Mouse (Mus musculus): Measurements from ENCODE around the gene Nr5a2.

- TF ChIP-seq EP300 (IDR thresholded peaks at IDR 0.05; ENCODE audit: low read depth), result peak; percentile 29; the same call in 1 of the 2 replicates
- TF ChIP-seq CTCF (IDR thresholded peaks at IDR 0.05; ENCODE audit: low read depth), result no peak
Measured at GRCm38 (mm10) chr1:136945876-136946275, 14.4 kb downstream of the Nr5a2 start.

Data from liver, postnatal 0 days (tissue).